Mouse (Mus musculus) megakaryocyte, embryonic 14.5 days (primary cell): Measurements from ENCODE around the gene Calm1. TPM values are rescaled to one million over a fixed set of nuclear protein-coding genes. Genes with fewer than 3 reads are reported as not detected.
"Not testable (repeated sequence)": the region's sequence is repeated elsewhere in the genome, so short reads cannot be mapped to it uniquely, and the experiment has no call there.

Experiments used
- H3K27me3 ChIP-seq: replicated peaks from 2 replicates; pipeline ENCODE3; 2012; ENCODE audit warnings: inconsistent platforms
- H3K36me3 ChIP-seq: replicated peaks from 2 replicates; pipeline ENCODE3; 2012; ENCODE audit warnings: low read length, inconsistent platforms, mixed read lengths
- H3K4me1 ChIP-seq: 2 replicates; pipeline ENCODE4 v1.6.1; 2012; ENCODE audit warnings: inconsistent platforms
- H3K4me3 ChIP-seq: replicated peaks from 2 replicates; pipeline ENCODE3; 2012; ENCODE audit warnings: moderate library complexity, mild to moderate bottlenecking, inconsistent platforms
- H3K9me3 ChIP-seq: 2 replicates; pipeline ENCODE4 v1.6.1; 2012; ENCODE audit warnings: inconsistent platforms
- FLI1 ChIP-seq: IDR thresholded peaks from 2 replicates; pipeline ENCODE4 v1.6.1; 2012; ENCODE audit warnings: low read length, inconsistent platforms, mixed read lengths
- GATA1 ChIP-seq: IDR thresholded peaks from 3 replicates; pipeline ENCODE4 v1.6.1; 2012; ENCODE audit warnings: mixed read lengths, low read length, inconsistent platforms, borderline replicate concordance
- polyA plus RNA-seq: library from polyadenylated mRNA; stranded (reverse); fragments of >175 nt; gene quantifications from 2 replicates; pipeline ENCODE4 v1.2.3, GENCODE M21; 2012; ENCODE audit warnings: low replicate concordance; ENCODE audit not compliant: insufficient read depth

Gene Calm1
- polyA plus RNA-seq, 1 experiment: 1,228 TPM

- H3K4me1 ChIP-seq: peaks cover 90% of the 10 kb centered on the region
- no peak for TF ChIP-seq GATA1
- no peak for TF ChIP-seq FLI1
- H3K4me3 ChIP-seq: peak overlapping the region; percentile 12
- H3K36me3 ChIP-seq: peaks cover 83% of the 10 kb centered on the region
- no peaks in the 10 kb centered on the region for H3K27me3 ChIP-seq
- no peaks in the 10 kb centered on the region for H3K9me3 ChIP-seq
Observed at GRCm38 (mm10) chr12:100206926-100207325, 7.7 kb downstream of the Calm1 start.

DNA sequence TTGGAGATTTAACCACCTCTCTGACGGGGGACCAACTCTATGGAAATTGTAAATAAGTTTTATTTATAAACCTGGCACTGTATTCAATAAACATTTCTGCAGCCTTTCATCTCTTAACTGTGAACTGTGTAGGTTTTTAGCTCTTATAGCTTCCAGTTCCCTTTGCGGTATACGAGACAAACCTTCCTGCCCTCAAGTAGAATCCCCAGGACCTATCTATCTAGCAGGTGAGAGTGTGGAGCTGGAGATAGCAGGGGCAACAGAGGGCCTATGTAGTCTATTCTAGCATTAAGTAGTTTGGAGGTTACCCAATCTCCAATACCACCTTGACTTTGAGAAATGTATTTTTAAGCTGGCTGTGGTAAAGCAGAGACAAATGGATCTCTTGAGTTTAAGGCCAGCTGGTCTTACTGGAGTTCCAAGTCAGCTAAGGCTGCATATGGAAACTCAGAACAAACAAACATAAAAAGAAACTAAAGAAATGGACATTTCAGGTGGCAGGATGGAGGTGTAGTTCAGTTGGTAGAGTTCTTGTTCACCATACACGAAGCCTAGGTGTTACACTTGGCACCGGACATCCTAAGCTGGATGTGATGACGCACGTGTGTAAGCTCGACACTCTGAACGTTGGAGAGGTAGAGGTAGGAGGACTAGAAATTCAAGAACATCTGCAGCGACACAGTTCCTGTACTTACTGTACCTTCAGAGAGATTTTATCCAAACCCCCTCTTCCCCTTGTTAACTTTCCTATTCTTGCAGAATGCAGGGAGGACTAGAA, 10.7 kb downstream of the Calm1 start:
- no peak overlapping the region for H3K4me3 ChIP-seq
- H3K27me3 ChIP-seq: no peaks in the 10 kb centered on the region
- peaks cover 9% of the 10 kb centered on the region for H3K9me3 ChIP-seq
- H3K36me3 ChIP-seq: peaks cover 62% of the 10 kb centered on the region
- TF ChIP-seq GATA1: no peak
- TF ChIP-seq FLI1: no peak
- H3K4me1 ChIP-seq: peaks cover 71% of the 10 kb centered on the region

DNA sequence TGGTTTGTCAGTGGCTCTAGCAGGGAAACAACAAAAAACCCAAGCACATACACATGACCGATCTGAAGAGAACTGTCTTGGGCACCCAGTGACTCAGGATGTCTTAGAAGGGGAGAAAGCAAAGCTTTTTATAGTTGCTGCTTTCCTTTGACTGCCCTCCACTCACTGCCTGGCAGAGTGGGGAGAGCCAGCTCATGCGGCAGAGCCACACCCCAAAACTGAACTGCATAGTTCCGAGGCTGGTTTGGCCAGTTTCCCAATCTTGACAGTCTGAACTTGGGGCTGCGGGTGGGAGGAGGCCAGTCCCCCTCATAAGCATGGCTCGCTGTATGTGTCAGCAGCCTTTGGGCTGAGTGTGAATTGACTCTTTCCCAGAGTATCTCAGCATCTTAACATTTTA, 11.7 kb downstream of the Calm1 start:
- H3K9me3 ChIP-seq: peaks cover 16% of the 10 kb centered on the region
- H3K36me3 ChIP-seq: peaks cover 51% of the 10 kb centered on the region
- H3K27me3 ChIP-seq: no peaks in the 10 kb centered on the region
- peak overlapping the region; percentile 54 for H3K4me3 ChIP-seq
- peaks cover 60% of the 10 kb centered on the region for H3K4me1 ChIP-seq
- TF ChIP-seq FLI1 (no peak), GATA1 (no peak)

DNA sequence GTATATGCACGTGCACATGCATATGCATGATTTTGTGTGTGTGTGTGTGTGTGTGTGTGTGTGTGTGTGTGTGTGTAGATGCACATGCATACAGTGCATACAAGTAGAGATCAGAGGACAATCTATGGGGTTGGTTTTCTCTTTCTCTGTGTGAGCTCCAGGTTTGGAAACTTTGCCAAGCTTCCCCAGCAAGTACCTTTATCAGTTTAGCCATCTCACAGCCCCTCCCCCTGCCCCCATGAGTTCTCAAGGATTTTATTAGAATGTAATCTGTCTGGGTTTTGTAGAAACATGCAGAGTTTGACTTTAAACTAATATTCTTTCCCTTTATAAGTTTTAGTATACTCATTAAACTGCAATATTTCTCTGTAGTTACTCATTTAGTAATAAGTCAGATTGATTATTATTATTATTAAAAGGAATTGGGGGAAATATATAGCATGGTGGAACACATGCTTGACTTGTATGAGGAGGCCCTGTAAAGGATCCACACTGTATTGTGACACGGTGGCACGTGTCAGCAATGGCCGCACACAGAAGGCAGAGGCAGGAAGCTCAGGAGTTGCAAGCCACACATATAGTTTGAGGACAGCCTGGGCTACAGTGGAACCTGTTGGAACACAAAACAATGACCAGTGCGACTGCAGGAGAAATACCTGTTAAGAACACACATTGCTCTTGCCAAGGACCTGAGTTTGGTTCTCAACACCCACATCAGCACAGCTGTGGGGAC, 12.4 kb downstream of the Calm1 start:
- H3K4me3 ChIP-seq: no peak overlapping the region
- H3K9me3 ChIP-seq: peaks cover 16% of the 10 kb centered on the region
- H3K4me1 ChIP-seq: peaks cover 58% of the 10 kb centered on the region
- H3K27me3 ChIP-seq: no peaks in the 10 kb centered on the region
- TF ChIP-seq FLI1 (no peak), GATA1 (no peak)
- H3K36me3 ChIP-seq: peaks cover 44% of the 10 kb centered on the region

GRCm38 (mm10) chr12:100212397-100212796, 13.2 kb downstream of the Calm1 start:
- no peak for TF ChIP-seq GATA1
- TF ChIP-seq FLI1: no peak
- Histone ChIP-seq H3K9me3 (peaks cover 16% of the 10 kb centered on the region), H3K27me3 (no peaks in the 10 kb centered on the region), H3K4me1 (peaks cover 51% of the 10 kb centered on the region), H3K4me3 (no peak overlapping the region), H3K36me3 (peaks cover 37% of the 10 kb centered on the region)

DNA sequence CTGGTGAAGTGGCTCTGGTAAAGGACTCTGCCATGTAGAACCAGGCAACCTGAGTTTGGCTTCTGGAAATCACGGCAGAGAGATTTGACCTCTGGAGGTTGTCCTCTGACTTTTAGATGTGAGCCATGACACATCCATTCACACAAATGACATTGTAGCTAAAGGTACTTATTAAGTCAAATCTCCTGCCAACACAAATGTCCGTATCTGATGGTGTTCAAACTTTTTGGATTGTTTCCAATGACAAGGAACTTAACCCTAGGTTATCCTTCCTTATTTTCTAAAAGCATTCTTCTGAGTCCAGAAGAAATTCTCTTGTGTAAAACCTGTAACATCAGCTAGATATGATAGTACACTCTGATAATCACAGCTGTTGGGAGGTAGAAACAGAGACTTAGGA, 13.9 kb downstream of the Calm1 start:
- no peak overlapping the region for H3K4me3 ChIP-seq
- H3K4me1 ChIP-seq: peaks cover 44% of the 10 kb centered on the region
- no peak for TF ChIP-seq FLI1
- TF ChIP-seq GATA1: no peak
- H3K36me3 ChIP-seq: peaks cover 29% of the 10 kb centered on the region
- H3K9me3 ChIP-seq: peaks cover 16% of the 10 kb centered on the region
- H3K27me3 ChIP-seq: no peaks in the 10 kb centered on the region

GRCm38 (mm10) chr12:100214156-100214555, 14.9 kb downstream of the Calm1 start:
- Histone ChIP-seq H3K4me1 (peaks cover 35% of the 10 kb centered on the region), H3K9me3 (peaks cover 16% of the 10 kb centered on the region), H3K27me3 (no peaks in the 10 kb centered on the region), H3K36me3 (peaks cover 19% of the 10 kb centered on the region), H3K4me3 (no peak overlapping the region)
- TF ChIP-seq GATA1 (no peak), FLI1 (no peak)

DNA sequence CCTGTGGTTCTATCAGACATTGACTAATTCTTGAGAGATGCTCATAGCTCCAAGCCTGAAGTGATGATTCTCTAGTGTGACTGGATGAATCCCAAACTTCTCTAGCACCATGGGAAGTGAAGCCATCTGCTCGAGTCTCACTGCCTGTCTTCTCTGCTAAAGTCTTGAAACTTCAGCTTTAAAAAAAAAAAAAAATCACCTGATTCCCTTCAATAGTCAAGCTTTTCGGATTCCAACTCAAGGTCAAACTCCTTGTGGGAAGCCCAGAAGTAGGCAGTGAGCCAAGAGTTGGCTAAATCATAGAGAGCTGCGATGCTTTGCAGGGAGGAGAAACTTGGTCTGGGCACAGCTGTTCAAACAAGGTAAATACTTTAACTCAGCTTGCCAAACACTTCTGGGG, 15.5 kb downstream of the Calm1 start:
- TF ChIP-seq GATA1: no peak
- Histone ChIP-seq H3K9me3 (peaks cover 16% of the 10 kb centered on the region), H3K4me1 (peaks cover 29% of the 10 kb centered on the region), H3K27me3 (no peaks in the 10 kb centered on the region), H3K4me3 (no peak overlapping the region), H3K36me3 (peaks cover 14% of the 10 kb centered on the region)

- not testable (repeated sequence) for H3K4me3 ChIP-seq, H3K27me3 ChIP-seq, H3K36me3 ChIP-seq
- H3K9me3 ChIP-seq: peaks cover 16% of the 10 kb centered on the region
- peaks cover 11% of the 10 kb centered on the region for H3K4me1 ChIP-seq
Observed at GRCm38 (mm10) chr12:100217087-100217486, 17.9 kb downstream of the Calm1 start.

DNA sequence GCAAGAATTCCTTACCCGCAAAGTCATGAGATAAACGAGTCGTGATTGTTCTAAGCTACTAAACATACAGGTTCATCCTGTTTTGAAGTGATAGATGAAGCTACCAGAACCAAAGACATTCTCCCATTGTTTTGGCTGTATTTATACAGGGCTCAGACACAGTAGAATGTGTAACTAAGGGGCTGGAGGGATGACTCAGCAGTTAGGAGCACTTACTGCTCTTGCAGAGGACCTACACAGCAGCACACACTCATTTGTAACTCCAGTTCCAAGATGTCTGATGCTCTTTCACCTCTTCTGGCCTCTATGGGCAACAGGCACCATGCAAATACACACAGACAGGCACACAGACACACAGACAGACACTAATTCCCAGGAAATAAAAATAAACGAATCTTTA, 20.8 kb downstream of the Calm1 start:
- Histone ChIP-seq H3K36me3 (no peaks in the 10 kb centered on the region), H3K9me3 (peaks cover 6% of the 10 kb centered on the region), H3K4me3 (no peak overlapping the region), H3K27me3 (peaks cover 8% of the 10 kb centered on the region), H3K4me1 (peaks cover 6% of the 10 kb centered on the region)
- TF ChIP-seq FLI1: no peak
